ENCODE assay signal across 1 mouse cellular context in the genomic region with DNA sequence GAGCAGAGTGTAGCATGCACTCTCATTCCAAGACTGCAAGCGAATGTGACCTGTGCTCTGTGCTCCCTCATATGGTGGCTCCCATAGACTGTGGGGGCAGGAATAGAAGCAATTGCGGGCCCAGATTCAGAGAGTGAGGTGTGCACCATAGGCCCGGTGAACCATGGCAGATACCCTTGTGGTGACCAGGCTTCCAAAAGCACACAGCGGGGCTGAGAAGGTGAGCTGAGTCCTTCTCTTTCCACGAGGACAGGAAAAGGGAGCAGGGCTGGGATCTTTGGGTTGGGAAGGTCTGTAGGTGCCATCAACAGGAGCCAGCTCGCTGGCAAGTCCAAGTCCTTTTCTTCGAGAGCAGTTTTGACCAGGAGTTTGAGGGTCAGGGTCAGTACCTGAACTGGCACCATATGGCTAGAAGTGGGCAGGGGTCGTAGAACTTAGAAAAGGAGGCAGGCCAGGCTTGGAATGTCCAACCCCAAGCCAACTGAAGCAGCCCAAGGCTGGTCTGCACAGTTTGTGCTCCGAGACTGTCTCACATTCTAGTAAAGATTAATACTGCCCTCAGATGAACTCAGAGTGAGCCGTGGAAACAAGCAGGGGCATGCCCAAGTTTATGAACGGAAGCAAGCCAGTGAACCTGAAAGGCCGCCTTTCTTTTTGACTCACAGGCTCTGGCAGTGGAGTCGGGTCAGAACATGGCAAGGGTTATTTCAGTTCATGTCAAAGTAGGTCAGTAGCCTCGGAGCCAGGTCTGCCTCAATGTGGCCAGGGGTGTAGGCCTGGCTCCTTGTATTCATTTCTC.
A peak's percentile ranks its signal among the peaks of the same experiment; 100 is the strongest.
TF ChIP-seq lines count a peak whose summit lies in the region.

No protein-coding gene starts in this region.

TF ChIP-seq in CH12.LX, 34 proteins besides CTCF, POLR2A, EP300 and RAD21 (continued from another document):
- 0 out of 2 replicates have a peak, but pooled peaks have one; percentile 36 for TF ChIP-seq KAT2A (IDR thresholded peaks at IDR 0.05; ENCODE audit: insufficient replicate concordance, low read length)
- peak; percentile 82; the same call in 1 of the 2 replicates for TF ChIP-seq ZMIZ1 (IDR thresholded peaks at IDR 0.05; ENCODE audit: low read depth, low read length)
- peak; percentile 43; the same call in 1 of the 2 replicates for TF ChIP-seq HCFC1 (IDR thresholded peaks at IDR 0.05; ENCODE audit: low read depth, low read length)
- no peak for TF ChIP-seq ELF1 (IDR thresholded peaks at IDR 0.05; ENCODE audit: low read depth, low read length)
- TF ChIP-seq JUND (conservative IDR thresholded peaks at IDR 0.05; ENCODE audit: low read depth, low read length): peak; percentile 94
- peak; percentile 40; the same call in 1 of the 2 replicates for TF ChIP-seq E2F4 (IDR thresholded peaks at IDR 0.05; ENCODE audit: insufficient replicate concordance, low read depth, low read length)
- TF ChIP-seq BHLHE40 (IDR thresholded peaks at IDR 0.05; ENCODE audit: low read depth, low read length): peak; percentile 83
- no peak for TF ChIP-seq POLR2AphosphoS2 (IDR thresholded peaks at IDR 0.05; ENCODE audit: low read depth, low read length)
- TF ChIP-seq MAX (IDR thresholded peaks at IDR 0.05; ENCODE audit: low read length): peak; percentile 41; the same call in 1 of the 2 replicates
- TF ChIP-seq MYC (IDR thresholded peaks at IDR 0.05; ENCODE audit: low read depth, low read length): peak; percentile 81
- TF ChIP-seq ZNF384 (IDR thresholded peaks at IDR 0.05; ENCODE audit: low read depth, low read length): peak; percentile 23; the same call in 1 of the 2 replicates
- TF ChIP-seq IRF4 (IDR thresholded peaks at IDR 0.05; ENCODE audit: low read depth, low read length): peak; percentile 100
- TF ChIP-seq PAX5 (IDR thresholded peaks at IDR 0.05; ENCODE audit: low read length): no peak
TF ChIP-seq in CH12.LX: peak in this region for 26.
